Mouse (Mus musculus): ENCODE data around the gene Olfr287. TPM values are rescaled to one million over a fixed set of nuclear protein-coding genes. Genes with fewer than 3 reads are reported as not detected.

The Olfr287 gene
- total RNA-seq (2021): not detected
- long read RNA-seq, experiment 1: 0 reads
- long read RNA-seq, experiment 2: 0 reads

DNA sequence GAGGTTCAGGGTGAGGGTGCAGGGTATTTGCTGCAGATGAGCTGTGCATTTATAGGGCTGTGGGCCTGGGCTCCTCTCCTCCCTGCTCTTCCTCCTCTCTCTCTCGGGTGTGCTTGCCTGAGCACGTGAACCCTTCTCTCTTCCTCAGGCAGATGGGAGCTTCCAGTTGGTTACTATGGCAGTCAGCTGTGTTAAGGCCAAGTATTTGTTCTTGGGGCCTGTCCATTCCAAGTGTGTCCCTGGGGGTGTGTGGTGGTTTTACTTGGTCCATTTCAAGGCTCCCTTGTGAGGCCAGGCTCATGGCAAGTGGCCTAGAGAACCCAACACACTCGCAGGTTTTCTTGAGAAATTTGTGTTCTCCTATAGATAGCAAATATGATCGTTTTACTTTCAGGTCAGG is at the start of gene Olfr287, which contains the start of gene Gm44579:
Olfr287 (minus strand) TSS at position 180 of the 400 bp plus-strand sequence.
Gm44579 (minus strand) TSS at position 101 of the 400 bp plus-strand sequence.
- no peak for DNase-seq

DNA sequence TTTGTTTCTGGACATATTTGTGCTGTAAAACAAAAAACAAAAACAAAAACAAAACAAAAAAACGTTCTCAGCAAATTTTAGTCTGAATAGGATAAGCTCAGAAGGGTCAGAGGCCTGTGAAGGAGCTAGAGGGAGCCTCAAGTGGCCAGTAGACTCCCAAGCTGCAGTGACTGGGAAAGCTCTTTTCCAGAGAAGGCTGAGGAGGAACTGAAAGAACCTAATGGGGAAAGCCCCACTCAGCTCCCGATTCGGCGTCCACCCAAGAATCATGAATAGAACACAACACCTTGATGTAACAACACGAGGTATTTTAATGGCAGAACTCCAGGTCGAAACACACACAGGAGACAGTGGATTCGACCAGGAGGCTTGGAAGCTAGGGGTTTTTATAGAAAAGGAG is 36.9 kb upstream of the Olfr287 start:
- DNase-seq: no peak

DNA sequence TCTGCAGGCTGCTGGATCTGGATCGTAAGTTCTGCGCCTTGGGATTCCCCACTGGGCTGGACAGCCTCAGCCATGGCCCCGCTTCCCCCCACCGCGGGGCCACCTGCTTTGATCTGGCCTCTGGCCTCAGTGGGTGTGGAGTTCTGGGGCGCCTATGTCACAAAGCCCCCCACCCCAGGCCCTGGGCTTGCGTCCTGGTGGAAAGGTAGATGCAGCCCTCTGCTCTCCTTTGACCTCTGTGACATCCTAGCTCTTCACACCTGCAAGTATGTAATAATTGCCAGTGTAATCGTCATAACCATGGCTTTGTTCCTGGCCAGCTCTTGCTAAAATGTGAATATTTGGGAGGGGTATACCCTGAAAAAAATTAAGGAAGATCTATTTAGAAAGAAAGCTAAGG is 36.3 kb upstream of the Olfr287 start, which contains the start of gene H1fnt:
H1fnt (minus strand) TSS at position 101 of the 400 bp plus-strand sequence.
- peak; percentile 4 for DNase-seq

DNA sequence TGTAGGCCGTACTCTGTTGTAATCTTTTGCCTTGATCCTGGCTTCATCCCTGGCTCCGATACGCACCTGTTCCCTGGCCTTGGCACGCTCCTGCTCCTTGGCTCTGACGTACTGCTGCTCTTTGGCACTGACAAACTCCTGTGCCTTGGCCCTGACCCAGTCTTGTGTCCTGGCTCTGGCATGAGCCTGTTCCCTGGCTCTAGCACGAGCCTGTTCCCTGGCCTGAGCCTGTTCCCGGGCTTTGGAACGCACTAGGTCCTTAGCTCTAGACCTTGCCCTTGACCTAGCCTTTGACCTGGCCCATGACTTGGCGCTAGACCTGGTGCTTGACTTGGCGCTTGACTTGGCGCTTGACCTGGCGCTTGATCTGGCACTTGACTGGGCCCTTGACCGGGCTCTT is 35.4 kb upstream of the Olfr287 start:
- DNase-seq: peak; percentile 5

DNA sequence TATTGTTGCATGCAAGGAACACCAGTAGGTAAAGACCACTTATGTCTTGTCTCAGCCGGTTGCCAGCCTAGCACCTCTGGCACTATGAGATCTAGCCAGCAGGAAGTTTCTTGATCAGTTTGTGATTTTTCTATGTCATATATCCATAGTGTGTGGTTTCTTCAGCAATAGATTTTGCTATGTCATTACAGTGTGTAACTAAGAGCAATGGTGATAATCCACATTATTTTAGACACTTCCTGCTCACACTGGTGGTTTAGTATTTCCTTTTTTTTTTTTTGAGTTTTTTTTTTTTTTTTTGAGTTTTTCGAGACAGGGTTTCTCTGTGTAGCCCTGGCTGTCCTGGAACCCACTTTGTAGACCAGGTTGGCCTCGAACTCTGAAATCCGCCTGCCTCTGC is 14.6 kb upstream of the Olfr287 start:
- no peak for DNase-seq

DNA sequence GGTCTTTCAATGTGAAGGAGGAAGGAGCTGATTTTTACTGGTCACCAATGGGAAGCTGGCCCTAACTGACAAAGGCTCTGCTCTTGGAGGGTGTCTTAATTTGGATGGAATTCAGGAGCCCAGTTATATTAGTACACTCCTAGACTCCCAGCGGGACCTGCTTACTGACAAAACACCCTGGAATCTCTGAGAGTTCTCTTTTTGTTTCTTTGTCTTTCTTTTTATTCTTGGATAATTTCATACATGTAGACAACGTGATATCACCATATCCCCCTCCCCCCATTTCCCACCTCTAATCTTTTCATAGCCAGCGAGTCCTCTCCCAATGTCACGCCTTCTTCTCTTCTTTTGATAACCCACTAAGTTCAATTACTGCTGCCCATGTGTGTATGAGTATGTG is 13.5 kb upstream of the Olfr287 start, which contains the start of gene Olfr286:
Olfr286 (minus strand) TSS at position 101 of the 400 bp plus-strand sequence.
- DNase-seq: no peak

DNA sequence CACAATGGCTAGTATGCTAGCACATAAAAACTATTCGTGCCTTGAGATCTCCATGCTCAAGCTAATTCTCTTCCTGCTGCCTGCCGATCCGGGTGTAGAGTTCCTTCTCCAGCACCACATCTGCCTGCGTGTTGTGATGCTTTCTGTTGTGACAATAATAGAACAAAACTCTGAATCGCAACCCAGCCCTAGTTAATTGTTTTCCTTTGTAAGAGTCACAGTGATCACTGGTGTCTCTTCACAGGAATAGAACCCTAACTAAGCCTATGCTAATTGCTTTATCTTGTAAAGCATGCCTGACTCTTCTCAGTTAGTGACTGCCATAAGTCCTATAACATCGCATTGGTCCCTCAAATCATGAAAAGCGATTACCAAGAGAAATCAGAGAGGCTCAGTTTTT is 5.2 kb upstream of the Olfr287 start:
- DNase-seq: no peak

DNA sequence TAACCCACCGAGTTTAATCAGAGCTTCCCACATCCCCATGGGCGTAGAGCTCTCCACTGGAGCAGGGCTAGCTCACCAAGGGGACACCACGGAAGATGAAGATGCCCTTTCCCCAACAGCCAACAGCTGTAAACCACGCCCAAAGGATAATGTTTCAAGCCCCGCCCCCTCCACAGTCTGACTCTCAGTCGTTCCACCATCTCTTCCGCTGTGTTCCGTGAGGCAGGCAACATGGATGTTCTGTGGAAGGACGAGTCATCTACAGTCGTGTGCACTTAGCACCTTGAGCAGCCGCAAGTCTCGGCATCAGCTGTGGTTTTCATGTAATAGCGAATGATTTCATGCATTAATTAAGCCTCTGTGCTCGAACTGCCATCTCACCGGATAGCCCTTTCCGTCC is 4.8 kb upstream of the Olfr287 start:
- DNase-seq: no peak

DNA sequence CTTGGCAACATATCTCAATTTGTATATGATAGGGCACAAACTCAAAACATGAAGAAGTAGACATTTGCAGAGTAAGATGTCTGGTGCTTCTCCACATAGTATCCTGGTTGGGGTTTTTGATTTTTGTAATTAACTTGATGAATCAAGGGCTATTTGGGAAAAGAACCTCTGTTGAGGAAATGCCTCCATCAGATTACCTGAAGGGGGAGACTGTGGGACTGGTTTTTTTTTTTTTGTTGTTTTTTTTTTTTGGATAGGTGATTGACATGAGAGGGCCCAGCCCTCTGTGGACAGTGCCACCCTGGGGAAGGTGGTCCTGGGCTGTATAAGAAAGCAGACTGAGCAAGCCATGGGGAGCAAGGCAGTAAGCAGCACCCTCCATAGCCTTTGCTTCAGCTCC is 1.5 kb upstream of the Olfr287 start:
- no peak for DNase-seq

DNA sequence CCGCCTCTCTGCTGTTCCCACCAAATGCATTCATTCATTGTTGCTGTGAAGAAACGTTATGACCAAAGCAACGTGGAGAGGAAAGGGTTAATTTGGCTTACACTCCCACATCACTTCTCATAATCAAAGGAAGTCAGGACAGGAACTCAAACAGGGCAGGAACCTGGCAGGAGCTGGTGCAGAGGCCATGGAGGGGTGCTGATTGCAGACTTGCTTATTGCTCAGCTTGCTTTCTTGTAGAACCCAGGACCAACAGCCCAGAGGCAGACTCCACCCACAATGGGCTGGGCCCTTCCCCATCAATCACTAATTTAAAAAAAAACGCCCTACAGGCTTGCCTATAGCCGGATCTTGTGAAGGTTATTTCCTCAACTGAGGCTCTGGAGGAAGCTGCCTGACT is 6.7 kb downstream of the Olfr287 start:
- DNase-seq: no peak

DNA sequence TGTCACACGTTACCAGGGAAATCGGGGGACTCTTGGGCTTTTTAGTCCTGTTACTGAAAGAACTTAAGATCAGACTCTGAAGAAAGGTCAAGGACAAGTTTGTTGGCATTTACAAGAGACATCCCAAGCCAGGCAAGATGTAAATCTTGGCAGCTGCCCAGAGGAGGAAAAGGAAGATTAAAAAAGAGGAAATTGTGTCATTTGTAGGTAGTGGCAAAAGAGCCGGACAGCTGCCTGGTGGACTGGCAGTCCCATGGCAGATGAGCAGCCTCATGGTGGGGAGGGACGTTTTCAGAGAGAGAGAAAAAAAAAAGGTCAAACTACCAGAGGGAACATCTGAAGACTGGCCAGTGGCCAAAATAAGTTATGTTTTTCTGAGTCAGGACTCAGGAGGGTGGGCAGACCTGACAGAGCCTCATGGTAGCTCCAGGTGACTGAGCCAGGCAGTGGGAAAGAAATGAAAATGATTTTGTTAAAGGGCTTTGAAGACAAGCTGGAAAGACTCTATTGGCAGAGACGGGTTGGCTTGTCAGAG is 7.5 kb downstream of the Olfr287 start:
- DNase-seq: no peak

DNA sequence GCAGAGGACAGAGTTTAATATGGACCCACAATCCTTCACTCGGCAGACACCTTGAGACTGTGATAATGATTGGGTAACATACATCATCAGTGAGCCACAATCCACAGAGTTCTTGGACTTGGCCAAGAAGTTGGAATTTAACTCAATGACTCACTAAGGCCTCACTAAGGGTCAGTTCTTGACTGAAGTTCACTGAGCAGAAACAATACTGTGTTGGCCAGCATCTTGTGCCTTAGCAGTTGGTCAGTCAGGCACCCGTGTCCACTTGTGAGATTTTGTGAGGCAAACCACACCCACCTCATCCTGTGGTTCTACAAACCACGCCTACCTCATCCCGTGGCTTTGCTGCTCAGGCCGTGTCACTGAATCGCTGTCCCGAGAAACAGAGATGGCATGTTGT is 11.2 kb downstream of the Olfr287 start:
- DNase-seq: no peak

DNA sequence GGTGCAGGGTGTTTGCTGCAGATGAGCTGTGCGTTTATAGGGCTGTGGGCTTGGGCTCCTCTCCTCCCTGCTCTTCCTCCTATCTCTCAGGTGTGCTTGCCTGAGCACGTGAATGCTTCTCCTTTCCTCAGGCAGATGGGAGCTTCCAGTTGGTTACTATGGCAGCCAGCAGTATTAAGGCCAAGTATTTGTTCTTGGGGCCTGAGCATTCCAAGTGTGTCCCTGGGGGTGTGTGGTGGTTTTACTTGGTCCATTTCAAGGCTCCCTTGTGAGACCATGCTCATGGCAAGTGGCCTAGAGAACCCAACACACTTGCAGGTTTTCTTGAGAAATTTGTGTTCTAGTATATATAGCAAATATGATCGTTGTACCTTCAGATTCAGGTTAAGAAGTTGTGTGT is 25.4 kb downstream of the Olfr287 start, which contains the start of gene Olfr288:
Olfr288 (minus strand) TSS at position 101 of the 400 bp plus-strand sequence.
- no peak for DNase-seq

DNA sequence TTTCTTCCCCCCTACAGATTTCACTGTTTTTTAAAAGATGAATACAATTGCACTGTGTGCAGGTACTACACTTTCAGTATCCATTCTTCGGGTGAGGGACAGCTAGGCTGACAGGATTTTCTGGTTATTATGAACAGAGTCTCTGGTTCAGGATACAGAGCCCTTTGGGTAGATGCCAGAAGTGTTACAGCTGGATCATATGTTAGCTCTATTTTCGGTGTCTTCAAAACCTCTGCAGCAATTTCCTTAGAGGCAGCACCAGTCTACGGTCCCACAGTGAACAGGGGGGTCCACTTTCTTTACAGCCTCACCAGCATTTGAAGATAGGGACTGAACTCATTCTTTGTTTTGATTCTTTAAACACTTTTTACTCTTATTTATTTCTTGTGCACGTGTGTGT is 36.4 kb downstream of the Olfr287 start:
- DNase-seq: no peak

DNA sequence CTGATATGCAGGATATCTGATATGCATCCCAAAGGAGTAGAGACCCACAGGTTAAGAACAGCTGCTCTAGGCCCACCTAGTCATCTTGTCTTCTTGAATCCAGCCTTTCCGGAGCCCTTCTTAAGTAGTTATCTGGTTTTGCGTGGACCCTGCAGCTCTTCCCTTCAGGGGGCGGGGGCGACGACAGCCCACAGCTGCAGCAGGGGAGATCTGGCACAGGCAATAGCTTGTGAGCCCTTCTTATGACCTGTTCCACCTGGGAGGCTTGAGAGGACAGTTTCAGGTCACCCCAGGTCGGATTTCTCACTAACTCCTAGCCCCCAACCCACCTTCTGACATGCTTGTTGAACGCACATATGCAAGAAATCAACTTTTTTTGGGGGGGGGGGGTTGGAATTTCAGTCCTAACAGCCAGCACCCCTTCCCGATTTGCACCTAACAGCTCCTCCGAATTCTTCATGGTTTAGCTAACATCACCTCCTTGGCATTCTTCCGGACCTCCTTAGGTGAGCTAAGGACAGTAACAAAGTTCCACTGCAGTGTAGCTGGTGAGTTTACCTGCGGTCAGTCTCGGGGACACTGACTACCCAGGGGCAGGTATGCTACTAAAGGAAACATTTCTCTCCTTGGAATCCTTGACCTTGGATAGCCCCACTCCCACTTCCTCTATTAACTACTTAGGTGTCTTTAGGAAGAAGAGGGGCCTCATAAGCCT is 38.8 kb downstream of the Olfr287 start:
- DNase-seq: peak; percentile 9

DNA sequence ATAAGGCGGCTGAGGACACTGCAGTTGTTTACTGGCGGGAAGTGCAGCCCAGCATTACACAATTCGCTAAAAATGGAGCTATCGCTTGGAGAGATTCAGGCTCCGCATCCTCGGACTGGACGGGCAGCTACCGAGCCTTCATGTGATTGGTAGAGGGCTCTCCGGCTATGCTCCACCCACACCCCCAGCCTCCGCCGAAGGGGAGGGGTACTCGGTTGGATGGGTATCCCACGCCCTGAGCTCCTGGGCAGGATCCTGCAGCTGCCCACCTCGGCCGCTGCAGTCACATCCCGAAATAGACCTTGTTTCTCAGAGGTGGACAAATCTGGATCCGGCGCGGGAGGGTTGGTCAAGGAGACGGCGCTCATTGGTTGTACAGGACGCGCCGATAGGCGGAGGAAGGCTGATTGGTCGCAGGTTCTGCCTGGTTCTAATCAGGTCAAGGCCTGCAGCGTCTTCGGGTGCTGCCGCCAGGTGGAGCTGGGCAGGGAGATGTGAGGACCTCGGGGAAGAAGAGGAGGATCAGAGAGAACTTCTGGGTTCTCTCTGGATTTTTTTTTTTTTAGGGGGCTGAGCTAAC is 39.6 kb downstream of the Olfr287 start:
- DNase-seq: peak; percentile 89

DNA sequence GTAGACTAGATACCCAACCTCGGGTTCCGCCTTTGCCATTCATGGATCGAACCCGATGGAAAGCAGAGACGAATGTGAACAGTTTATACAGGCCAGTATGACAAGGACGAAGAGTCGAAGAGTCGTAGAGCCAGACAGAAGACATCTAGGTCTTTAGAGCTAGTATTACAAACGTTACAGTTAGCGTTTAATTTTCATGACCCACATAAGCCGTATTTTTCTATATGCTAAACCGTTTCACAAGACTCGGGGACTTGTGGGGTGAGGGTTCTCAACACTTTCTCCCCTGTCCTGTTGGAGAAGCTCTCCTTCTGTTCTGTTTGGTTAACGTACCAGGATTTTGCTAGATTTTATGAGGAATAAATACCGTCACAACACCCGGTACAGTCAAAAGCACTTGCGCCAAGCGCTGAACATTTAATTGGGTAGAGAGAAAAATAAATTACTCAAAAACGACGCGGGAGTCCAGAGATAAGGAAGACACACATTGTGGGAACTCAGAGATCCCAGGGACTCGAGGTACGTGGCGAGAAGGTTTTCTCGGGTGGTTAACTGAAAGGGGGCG is 40.2 kb downstream of the Olfr287 start:
- no peak for DNase-seq

DNA sequence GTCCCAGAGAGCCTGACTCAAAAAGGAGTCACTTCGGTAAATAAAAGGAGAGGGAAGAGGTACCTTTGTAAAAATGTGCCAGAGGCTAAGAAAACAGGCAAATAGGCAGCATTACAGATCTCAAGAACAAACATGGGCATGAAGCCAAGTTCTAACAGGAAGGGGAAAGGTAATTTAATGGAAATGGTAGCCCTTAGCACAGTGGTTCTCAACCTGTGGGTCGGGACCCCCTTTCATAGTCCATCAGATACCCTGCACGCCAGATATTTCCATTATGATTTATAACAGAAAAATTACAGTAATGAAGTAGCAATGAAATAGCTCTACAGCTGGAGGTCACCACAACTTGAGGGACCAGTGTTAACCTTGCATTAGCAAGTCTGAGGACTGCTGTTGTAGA is 43.5 kb downstream of the Olfr287 start:
- DNase-seq: no peak

DNA sequence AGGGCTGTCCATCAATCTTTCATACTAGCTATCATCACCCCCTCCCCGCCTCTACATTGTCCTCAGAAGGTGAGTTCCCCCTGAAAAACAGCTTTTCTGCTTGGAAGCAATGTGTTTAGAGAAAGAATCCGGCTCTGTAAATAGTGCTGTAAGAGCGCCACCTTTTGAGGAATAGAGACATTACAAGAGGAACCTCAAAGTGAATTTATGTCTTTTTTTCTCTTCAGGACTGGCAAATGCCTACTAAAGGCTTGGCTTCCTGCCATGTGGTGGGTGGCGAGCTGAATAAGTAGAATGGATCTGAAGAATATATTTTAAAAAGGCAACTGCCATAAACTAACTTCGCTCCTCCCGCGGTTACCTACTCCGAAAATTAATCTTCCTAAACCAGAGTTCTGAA is 47.0 kb downstream of the Olfr287 start:
- no peak for DNase-seq

DNA sequence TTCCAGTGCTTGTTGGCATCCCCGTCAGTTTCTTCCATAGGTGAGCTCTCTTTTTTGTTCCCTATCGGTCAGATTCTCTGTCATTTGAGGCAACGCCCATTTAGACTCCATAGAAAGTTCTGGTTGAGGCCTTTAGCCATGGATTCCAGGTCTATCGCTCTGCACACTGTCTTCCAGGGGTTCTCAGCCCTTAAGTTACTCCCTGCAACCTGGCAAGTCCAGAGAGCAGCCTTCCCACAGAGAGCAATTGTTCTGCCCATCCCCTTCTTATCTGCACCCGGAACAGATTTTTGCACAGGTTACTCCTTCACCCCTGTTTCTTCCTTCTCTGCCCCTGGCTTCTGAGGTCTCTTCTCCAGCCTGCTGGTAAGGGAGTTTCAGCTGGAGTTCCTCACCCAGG is 48.7 kb downstream of the Olfr287 start:
- DNase-seq: no peak

DNA sequence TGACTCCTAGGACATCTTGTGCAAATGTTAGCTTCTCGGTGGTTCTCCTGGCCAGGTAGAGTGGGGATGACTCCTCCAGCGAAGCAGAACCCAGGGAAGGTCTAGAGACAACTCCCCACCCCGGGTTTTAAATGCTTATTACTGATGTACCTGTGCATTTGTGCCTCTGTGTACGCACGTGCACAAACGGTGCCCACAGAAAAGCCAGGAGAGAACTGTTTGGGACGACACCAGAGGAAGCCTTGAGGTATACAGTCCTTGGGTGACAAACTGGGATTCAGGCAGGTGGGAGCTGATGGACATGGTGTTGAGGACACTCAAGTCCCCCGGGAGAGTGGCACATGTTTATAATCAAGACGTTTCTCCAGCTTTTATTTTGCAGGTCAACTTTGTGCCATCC is 49.9 kb downstream of the Olfr287 start:
- DNase-seq: no peak

DNA sequence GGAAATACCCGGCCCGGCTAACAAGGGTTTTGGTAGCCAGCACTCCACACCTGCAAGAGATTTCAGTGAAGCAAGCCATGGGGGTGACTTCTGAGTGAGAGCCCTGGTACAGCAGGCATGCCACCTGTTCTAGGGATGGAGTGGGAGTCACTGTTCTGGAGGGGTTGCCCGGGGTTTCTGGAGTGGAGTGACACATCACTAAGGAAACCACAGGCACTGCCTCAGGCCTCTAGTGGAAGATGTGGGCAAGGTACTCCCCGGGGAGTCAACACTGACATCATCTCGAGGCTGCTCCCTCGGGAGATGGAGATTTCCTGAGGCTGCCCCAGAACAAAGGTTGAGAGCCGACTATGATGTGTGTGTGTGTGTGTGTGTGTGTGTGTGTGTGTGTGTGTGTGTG is 50.5 kb downstream of the Olfr287 start:
- no peak for DNase-seq

DNA sequence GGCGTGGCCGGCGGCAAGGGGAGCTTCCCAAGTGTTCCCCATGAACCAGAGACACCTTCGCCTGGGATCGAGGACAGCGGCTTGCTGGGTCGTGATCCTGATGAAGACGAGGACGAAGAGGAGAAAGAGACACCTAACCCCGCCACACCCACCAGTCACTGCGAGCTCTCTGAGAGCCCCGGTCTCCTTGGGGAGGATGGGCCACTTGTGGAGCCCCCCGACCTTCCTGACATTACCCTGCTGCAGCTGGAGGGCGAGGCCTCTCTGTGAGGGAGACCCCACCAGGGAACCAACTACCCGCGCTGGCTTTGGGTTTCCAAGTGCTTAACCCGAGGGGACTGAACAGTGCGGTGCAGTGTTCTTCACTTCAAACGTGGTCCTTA is 52.2 kb downstream of the Olfr287 start:
- no peak for DNase-seq
